Mouse (Mus musculus): ENCODE results near the gene Opcml.

DNA sequence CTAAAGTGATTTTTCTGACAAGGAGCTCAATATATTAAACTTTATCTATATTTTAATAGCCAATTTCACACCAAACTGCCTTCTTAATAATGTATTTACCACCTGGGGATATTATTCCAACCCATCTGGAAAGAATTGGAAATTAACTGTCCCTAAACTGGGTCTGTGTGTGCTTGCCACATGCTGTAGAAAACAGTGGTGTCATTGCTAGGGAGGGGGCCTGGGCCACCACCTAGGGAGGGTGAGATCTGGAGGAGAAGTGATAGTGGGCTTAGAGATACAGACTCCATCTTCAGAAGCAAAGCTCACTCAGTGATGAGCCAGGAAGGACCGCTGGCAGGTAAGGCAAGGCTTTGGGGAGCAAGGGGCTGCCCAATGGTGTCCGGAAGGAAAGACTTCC, 537.9 kb downstream of the Opcml start:
- TF ChIP-seq TAL1 (IDR thresholded peaks at IDR 0.05; ENCODE audit: low read length): no peak
- TF ChIP-seq GATA1 (IDR thresholded peaks at IDR 0.05; ENCODE audit: low read length): no peak

Data from erythroblast, embryonic 14.5 days (primary cell).